Mouse (Mus musculus): Measurements from ENCODE around the gene Adgrl1.

Adgrl1 gene

GRCm38 (mm10) chr8:83989243-83989642, 89.3 kb downstream of the Adgrl1 start:
- 84% methylated on average over 7 of the region's 7 CpGs for WGBS

GRCm38 (mm10) chr8:83990170-83990569, 90.3 kb downstream of the Adgrl1 start:
- WGBS, result 96% methylated on average over 14 of the region's 14 CpGs

Data from cerebral cortex, adult 2 months (tissue).